Mouse (Mus musculus): ENCODE results near the gene Pparg.

Pparg gene

GRCm38 (mm10) chr6:115504915-115505314 is 144.2 kb downstream of the Pparg start:
- no peak for DNase-seq (ENCODE audit: low read depth, low spot score)

- DNase-seq (ENCODE audit: low read depth, low spot score), result no peak
Measured at GRCm38 (mm10) chr6:115506425-115506824, 145.7 kb downstream of the Pparg start.

GRCm38 (mm10) chr6:115511447-115511846 is 150.7 kb downstream of the Pparg start:
- DNase-seq (ENCODE audit: low read depth, low spot score), result no peak

- no peak for DNase-seq (ENCODE audit: low read depth, low spot score)
Measured at GRCm38 (mm10) chr6:115513207-115513606, 152.5 kb downstream of the Pparg start.

- no peak for DNase-seq (ENCODE audit: low read depth, low spot score)
Measured at GRCm38 (mm10) chr6:115517904-115518303, 157.2 kb downstream of the Pparg start.

- no peak for DNase-seq (ENCODE audit: low read depth, low spot score)
Measured at GRCm38 (mm10) chr6:115518352-115518751, 157.6 kb downstream of the Pparg start.

- DNase-seq (ENCODE audit: low read depth, low spot score), result no peak
Measured at GRCm38 (mm10) chr6:115519275-115519699, 158.5 kb downstream of the Pparg start.

GRCm38 (mm10) chr6:115521923-115522322 is 161.2 kb downstream of the Pparg start:
- DNase-seq (ENCODE audit: low read depth, low spot score), result no peak

GRCm38 (mm10) chr6:115522691-115523146 is 162.0 kb downstream of the Pparg start:
- peak; percentile 78 for DNase-seq (ENCODE audit: low read depth, low spot score)

- peak; percentile 65 for DNase-seq (ENCODE audit: low read depth, low spot score)
Measured at GRCm38 (mm10) chr6:115523201-115523600, 162.4 kb downstream of the Pparg start.

- no peak for DNase-seq (ENCODE audit: low read depth, low spot score)
Measured at GRCm38 (mm10) chr6:115524449-115524990, 163.8 kb downstream of the Pparg start.

GRCm38 (mm10) chr6:115527418-115527817 is 166.7 kb downstream of the Pparg start:
- no peak for DNase-seq (ENCODE audit: low read depth, low spot score)

GRCm38 (mm10) chr6:115528372-115528771 is 167.6 kb downstream of the Pparg start:
- no peak for DNase-seq (ENCODE audit: low read depth, low spot score)

- DNase-seq (ENCODE audit: low read depth, low spot score), result peak; percentile 80
Measured at GRCm38 (mm10) chr6:115534617-115535016, 173.9 kb downstream of the Pparg start.

- peak; percentile 57 for DNase-seq (ENCODE audit: low read depth, low spot score)
Measured at GRCm38 (mm10) chr6:115536169-115536568, 175.4 kb downstream of the Pparg start.

- DNase-seq (ENCODE audit: low read depth, low spot score), result peak; percentile 93
Measured at GRCm38 (mm10) chr6:115538645-115539429, 178.1 kb downstream of the Pparg start.
